Mouse (Mus musculus) embryonic facial prominence, embryonic 15.5 days (tissue): ENCODE measurements around the gene Abo. TPM values are rescaled to one million over a fixed set of nuclear protein-coding genes. Genes with fewer than 3 reads are reported as not detected.

ENCODE experiments used
- ATAC-seq: fragments of 200-750 bp; cut with Nextera tagmentation; 2 replicates; pipeline ENCODE4 v1.8.0; 2017; ENCODE audit warnings: low read depth, moderate TSS enrichment; ENCODE audit not compliant: insufficient number of reproducible peaks, low FRiP score, low TSS enrichment
- H3K27ac ChIP-seq: fragments of 300-500 bp; sonication (generic); replicated peaks from 2 replicates; pipeline ENCODE4 v1.5.1; 2015; ENCODE audit warnings: mild to moderate bottlenecking, inconsistent platforms
- H3K27me3 ChIP-seq: fragments of 300-500 bp; sonication (generic); 2 replicates; pipeline ENCODE4 v1.6.1; 2015; ENCODE audit warnings: inconsistent platforms
- H3K36me3 ChIP-seq: fragments of 300-500 bp; sonication (generic); 2 replicates; pipeline ENCODE4 v1.6.1; 2015; ENCODE audit warnings: mild to moderate bottlenecking, inconsistent platforms
- H3K4me1 ChIP-seq: fragments of 300-500 bp; sonication (generic); 2 replicates; pipeline ENCODE4 v1.6.1; 2015; ENCODE audit warnings: inconsistent platforms
- H3K4me2 ChIP-seq: fragments of 300-500 bp; sonication (generic); replicated peaks from 2 replicates; pipeline ENCODE4 v1.6.1; 2015; ENCODE audit warnings: mild to moderate bottlenecking, inconsistent platforms
- H3K4me3 ChIP-seq: fragments of 300-500 bp; sonication (generic); replicated peaks from 2 replicates; pipeline ENCODE4 v1.5.1; 2015; ENCODE audit warnings: mild to moderate bottlenecking, inconsistent platforms
- H3K9ac ChIP-seq: fragments of 300-500 bp; sonication (generic); 2 replicates; pipeline ENCODE4 v1.6.1; 2015; ENCODE audit warnings: inconsistent platforms
- H3K9me3 ChIP-seq: fragments of 300-500 bp; sonication (generic); replicated peaks from 2 replicates; pipeline ENCODE4 v1.6.1; 2016; ENCODE audit warnings: inconsistent platforms
- WGBS: fragments of 180-500 bp; shearing (Covaris S2); methylation state at CpG from one replicate; pipeline ENCODE4 v1.1.7; 2015; 5-methylcytosine and 5-hydroxymethylcytosine counted together
- polyA plus RNA-seq: library from polyadenylated mRNA; unstranded; fragments of >200 nt; fragmentation: Nextera tagmentation; extraction: Ambion mirVana; gene quantifications from 2 replicates; pipeline ENCODE4 v1.2.1, GENCODE M21; 2015

Abo gene
- not detected in 2 replicates for polyA plus RNA-seq

DNA sequence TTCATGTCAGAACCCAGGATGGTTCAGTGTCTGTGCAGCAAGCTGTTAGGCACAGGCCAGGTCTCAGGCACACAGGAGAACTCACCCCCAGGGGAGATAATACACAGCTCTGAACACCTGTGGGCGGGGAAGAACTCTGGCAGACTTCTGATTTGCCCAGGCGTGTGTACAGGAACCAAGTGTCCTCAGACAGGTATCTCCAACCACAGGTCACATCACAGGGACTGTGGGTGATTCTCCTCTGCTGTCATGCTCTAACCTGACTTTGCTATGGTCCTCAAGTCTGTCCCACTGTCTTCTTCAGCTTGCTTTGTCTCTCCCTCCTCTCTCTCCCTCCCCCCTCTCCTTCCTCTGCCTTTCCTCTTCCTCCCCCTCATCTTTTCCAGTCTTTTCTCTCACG, at the start of gene Abo:
Gene Abo, minus strand, starts transcription at position 101 of the 400 bp plus-strand sequence.
- Histone ChIP-seq H3K36me3 (no peaks in the 10 kb centered on the region), H3K4me2 (no peak within 1 kb of the TSS), H3K9me3 (no peaks in the 10 kb centered on the region), H3K9ac (no peak within 1 kb of the TSS), H3K27ac (no peak within 1 kb of the TSS), H3K4me1 (no peaks in the 10 kb centered on the region), H3K27me3 (no peaks in the 10 kb centered on the region), H3K4me3 (no peak within 1 kb of the TSS)
- no peak for ATAC-seq
- 40% methylated on average over 3 of the region's 3 CpGs for WGBS

DNA sequence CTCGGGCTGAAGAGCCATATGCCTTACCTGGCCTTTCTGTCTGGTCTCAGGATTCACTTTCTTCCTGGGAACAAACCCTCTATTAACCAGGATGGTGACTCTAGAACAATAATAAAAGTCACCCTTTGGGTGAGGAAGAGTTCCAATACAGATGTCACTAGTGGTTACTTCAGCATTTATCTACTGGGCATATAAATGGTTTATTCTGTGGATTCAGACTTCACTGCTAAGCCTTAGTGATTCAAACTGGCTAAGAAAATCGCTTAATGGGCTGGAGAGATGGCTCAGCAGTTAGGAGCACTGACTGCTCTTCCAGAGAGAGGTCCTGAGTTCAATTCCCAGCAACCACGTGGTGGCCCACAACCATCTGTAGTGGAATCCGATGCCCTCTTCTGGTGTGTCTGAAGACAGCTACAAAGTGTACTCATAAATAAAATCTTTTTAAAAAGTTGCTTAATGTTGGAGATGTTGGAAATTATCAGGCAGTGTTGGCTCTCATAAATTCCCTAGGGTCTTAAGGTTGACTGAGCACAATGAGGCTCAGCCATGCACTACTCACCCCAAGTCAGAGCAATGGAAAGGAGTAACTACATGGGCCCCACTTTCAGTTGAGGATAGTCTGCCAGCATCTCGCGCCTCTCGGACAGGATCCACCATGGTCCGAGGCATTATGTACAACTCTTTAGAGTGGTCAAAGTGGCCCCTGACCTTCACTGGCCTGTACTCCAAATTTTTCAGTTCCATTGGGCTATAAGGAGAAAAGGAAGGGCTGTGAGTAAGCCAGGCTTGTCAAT, 49.6 kb upstream of the Abo start:
- Histone ChIP-seq H3K27me3 (no peaks in the 10 kb centered on the region), H3K4me1 (peaks cover 53% of the 10 kb centered on the region), H3K27ac (no peak overlapping the region), H3K9me3 (no peaks in the 10 kb centered on the region), H3K9ac (no peak overlapping the region), H3K4me3 (0 out of 2 replicates have a peak overlapping the region, but pooled peaks have one; percentile 3), H3K36me3 (peaks cover 38% of the 10 kb centered on the region), H3K4me2 (0 out of 2 replicates have a peak overlapping the region, but pooled peaks have one; percentile 96)
- WGBS, result 65% methylated on average over 8 of the region's 8 CpGs
- no peak for ATAC-seq

DNA sequence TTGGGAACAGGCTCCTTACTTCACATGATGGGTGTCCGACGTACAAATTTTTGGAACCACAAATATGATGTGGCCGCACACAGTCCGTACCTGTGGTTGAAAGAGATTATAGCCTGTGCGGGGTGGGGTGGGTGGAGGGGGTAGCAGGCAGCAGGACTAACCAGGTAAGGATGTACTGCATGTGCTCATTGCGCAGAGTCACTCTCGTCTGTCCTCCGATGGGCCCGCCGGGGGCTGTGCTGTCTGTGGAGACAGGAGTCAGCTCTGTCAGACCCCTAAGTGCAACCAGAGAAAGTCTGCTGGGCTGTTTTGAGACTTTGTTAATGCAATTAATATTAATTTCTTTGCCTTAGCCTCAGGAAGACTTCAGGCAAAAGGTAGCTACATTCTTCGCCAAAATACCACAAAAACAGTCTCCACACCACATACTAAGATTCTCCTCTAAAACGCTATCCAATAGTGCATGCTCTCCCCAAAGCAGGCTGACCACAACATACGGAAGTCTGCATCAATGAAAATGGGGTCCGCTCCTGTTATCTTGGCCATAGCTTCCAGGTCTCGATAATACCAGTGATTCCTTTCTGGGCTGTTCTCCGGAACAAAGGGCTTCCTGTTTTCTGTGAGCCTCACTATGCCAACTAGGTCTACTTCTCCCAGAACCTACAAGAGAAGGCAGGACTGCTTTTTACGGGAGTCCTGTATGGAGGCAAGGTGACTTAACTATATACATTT, 48.8 kb upstream of the Abo start:
- Histone ChIP-seq H3K27ac (no peak overlapping the region), H3K9ac (no peak overlapping the region), H3K4me1 (peaks cover 61% of the 10 kb centered on the region), H3K4me2 (no peak overlapping the region), H3K9me3 (no peaks in the 10 kb centered on the region), H3K4me3 (0 out of 2 replicates have a peak overlapping the region, but pooled peaks have one; percentile 3), H3K36me3 (peaks cover 31% of the 10 kb centered on the region), H3K27me3 (no peaks in the 10 kb centered on the region)
- 81% methylated on average over 17 of the region's 17 CpGs for WGBS
- ATAC-seq, result no peak

DNA sequence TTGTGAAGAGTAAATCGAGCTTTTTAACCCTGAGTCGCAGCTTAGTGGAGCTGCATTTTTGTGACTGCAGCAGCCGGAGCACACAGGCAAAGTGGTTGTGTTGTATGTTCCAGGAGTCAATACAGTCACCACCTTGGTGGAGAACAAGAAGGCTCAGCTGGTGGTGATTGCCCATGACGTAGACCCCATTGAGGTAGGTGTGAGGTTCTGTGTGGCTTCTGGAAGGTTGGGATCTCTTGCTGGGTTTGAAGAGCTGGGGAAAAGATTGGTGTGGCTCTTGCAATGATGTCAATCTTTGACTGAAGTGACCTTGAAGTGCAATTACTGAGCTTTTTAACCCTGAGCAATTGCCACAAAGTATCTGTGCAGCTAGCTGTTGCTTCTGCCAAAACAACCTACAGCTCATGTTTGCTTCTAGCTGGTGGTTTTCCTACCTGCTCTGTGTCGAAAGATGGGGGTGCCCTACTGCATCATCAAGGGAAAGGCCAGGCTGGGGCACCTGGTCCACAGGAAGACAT, 47.5 kb upstream of the Abo start:
- Histone ChIP-seq H3K4me1 (peaks cover 65% of the 10 kb centered on the region), H3K27me3 (no peaks in the 10 kb centered on the region), H3K4me2 (peak overlapping the region; percentile 91), H3K27ac (no peak overlapping the region), H3K36me3 (peaks cover 34% of the 10 kb centered on the region), H3K9me3 (no peaks in the 10 kb centered on the region), H3K4me3 (peak overlapping the region; percentile 61), H3K9ac (peak overlapping the region; percentile 91)
- WGBS, result 60% methylated on average over 5 of the region's 5 CpGs
- no peak for ATAC-seq

DNA sequence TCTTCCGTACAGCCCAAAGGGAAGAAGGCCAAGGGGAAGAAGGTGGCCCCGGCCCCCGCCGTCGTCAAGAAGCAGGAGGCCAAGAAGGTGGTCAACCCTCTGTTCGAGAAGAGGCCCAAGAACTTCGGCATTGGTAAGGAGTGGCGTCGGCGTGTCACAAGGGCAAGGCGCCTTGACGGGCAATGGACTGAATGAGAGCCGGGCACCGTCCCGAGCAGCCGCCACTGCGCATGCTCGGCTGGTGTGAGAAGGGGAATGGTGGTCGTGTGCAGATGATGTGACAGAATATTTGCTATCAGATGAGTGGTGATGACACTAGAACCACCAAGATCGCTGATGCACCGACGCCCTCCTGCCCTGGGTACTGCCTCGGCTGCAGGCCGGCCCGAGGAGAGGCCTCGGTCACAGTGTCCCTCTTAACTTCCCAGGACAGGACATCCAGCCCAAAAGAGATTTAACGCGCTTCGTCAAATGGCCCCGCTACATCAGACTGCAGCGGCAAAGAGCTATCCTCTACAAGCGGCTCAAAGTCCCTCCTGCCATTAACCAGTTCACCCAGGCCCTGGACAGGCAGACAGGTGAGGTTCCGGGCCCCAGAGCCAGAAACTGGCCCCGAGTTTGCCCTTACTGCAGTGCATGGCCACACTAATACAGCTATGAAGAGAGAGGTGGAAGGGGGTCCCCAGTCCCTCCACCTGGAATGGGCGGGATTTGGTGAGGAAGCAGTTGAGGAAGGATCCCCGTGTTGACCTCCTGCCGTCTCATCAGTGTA, 46.4 kb upstream of the Abo start:
- Histone ChIP-seq H3K4me1 (peaks cover 59% of the 10 kb centered on the region), H3K27ac (peak overlapping the region; percentile 93), H3K9me3 (no peaks in the 10 kb centered on the region), H3K27me3 (no peaks in the 10 kb centered on the region), H3K4me3 (peak overlapping the region; percentile 61), H3K36me3 (peaks cover 45% of the 10 kb centered on the region), H3K4me2 (peak overlapping the region; percentile 91), H3K9ac (peak overlapping the region; percentile 91)
- ATAC-seq, result 0 out of 2 replicates have a peak, but pooled peaks have one; percentile 30
- 1% methylated on average over 37 of the region's 37 CpGs for WGBS

DNA sequence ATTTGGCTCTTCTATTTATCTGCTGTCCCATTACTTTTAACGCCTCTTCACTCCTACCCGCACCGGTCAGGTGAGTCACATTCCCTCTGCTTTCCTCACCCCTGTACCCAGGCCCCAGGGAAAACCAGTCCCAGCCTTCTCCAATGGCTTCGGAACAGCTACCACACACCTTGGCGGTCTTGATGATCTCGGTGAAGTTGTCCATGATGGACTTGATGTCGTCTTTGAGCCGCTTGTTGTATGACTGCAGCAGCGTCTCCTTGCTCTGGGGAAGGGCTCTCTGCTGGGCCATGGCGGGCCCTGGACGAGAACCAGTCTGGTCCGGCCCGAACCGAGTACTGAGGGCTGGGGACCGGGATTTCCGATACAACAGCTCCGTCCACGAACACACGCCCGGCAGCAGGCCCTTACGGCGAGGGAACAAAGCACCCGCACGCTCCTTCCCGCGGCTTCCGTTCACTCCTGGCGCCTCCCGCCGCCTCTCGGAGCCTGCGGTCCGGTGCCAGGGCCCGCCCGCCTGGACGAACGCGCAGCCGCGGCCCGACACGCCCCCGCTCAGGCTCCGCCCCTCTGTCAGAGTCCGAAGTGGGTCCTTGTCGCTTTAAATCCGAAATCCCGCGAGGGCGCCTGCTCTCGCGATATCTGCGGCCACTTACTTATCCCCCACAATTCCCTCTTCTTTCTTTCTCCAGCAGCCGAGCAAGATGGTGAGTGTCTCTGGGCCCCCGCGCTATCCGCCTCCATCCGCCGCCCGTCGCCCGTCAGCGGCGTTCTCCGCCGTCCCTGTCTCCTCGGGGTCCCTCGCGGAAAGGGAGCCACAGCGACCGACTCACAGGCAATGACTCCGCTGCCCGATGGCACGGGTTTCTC, 45.6 kb upstream of the Abo start, which contains the start of the genes Med22 and Rpl7a:
Gene Med22, minus strand, starts transcription at position 554 of the 870 bp plus-strand sequence.
Gene Rpl7a, plus strand, starts transcription at position 641 of the 870 bp plus-strand sequence.
- Histone ChIP-seq H3K27me3 (no peaks in the 10 kb centered on the region), H3K9me3 (no peaks in the 10 kb centered on the region), H3K4me3 (peak within 1 kb of the TSS; percentile 61), H3K4me1 (peaks cover 54% of the 10 kb centered on the region), H3K36me3 (peaks cover 53% of the 10 kb centered on the region), H3K4me2 (peak within 1 kb of the TSS; percentile 91), H3K9ac (peak within 1 kb of the TSS; percentile 91), H3K27ac (peak within 1 kb of the TSS; percentile 93)
- under 1% methylated on average over 74 of the region's 74 CpGs for WGBS
- peak; percentile 93 for ATAC-seq

DNA sequence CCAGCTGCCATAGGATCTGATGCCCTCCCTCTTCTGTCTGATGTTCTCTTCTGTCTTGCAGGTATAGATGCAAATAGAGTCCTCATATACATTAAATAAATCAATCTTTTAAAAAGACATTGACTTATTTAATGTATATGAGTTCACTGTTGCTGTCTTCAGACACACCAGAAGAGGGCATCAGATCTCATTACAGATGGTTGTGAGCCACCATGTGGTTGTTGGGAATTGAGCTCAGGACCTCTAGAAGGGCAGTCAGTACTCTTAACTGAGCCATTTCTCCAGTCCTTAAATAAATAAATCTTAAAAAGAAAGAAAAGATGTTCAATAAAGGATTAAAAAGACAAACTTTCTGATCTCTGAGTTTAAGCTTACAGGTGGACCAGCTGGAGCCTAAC, 44.6 kb upstream of the Abo start:
- Histone ChIP-seq H3K4me3 (peak overlapping the region; percentile 61), H3K36me3 (peaks cover 63% of the 10 kb centered on the region), H3K9ac (peak overlapping the region; percentile 61), H3K4me2 (peak overlapping the region; percentile 63), H3K27ac (peak overlapping the region; percentile 87), H3K4me1 (peaks cover 45% of the 10 kb centered on the region), H3K9me3 (no peaks in the 10 kb centered on the region), H3K27me3 (no peaks in the 10 kb centered on the region)
- no peak for ATAC-seq

DNA sequence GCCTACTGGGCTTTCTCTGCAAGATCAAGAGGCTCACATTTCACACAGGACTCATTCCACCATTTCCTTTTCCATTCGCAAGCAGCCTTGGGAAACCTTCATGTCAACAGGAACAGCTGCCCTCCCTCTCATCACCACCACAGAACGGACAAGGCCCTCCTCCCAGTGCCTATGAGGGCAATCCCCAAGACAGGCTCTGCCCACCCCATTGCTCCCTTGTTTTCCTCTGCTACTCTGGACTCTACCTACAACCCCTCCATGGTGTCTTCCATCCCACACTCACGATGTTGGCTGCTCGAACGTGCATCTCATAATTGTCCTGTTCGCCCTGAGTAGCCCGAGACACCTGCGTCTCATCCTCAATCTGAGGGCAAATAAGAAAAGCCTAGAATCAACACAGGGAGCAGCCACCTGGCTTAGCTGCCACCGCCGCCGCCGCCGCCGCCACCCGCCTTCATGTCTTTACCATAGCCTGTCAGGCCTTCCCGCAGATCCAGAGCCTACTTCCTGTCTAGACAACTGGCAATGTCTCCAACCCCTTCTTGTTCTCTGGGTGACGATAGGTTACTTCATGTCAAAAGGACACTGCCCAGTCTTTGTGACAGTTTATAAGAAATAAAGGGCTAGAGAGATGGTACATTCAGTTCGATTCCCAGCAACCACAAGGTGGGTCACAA, 44.1 kb upstream of the Abo start:
- H3K4me2 ChIP-seq, result peak overlapping the region; percentile 63

DNA sequence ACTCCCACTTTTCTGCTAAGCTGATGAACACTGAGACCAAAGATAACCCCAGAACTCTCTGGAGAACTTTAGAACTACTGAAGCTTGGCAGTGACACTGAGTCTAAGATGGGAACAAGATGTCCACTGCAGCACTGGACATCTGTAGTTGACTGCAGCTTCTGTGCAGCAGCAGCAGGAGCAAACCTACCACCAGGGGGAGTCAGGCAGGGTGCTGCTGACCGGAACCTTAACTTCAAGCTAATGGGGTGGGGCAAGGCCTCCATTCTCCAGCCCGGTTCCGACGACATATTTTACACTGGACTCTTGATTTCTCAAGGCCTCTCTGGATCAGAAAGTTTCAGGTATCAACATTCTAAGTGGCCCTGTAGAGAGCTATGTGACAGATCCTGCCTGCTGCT, 42.3 kb upstream of the Abo start:
- no peak overlapping the region for H3K4me3 ChIP-seq
- no peak overlapping the region for H3K4me2 ChIP-seq
- H3K9ac ChIP-seq, result no peak overlapping the region
- no peaks in the 10 kb centered on the region for H3K9me3 ChIP-seq
- ATAC-seq, result no peak
- no peaks in the 10 kb centered on the region for H3K27me3 ChIP-seq
- 58% methylated on average over 4 of the region's 4 CpGs for WGBS
- peaks cover 43% of the 10 kb centered on the region for H3K4me1 ChIP-seq
- no peak overlapping the region for H3K27ac ChIP-seq
- H3K36me3 ChIP-seq, result peaks cover 42% of the 10 kb centered on the region

More for the DNA sequence above, 44.1 kb upstream of the Abo start:
- Histone ChIP-seq H3K9ac (peak overlapping the region; percentile 61), H3K27me3 (no peaks in the 10 kb centered on the region), H3K4me3 (peak overlapping the region; percentile 61), H3K27ac (no peak overlapping the region), H3K9me3 (no peaks in the 10 kb centered on the region), H3K36me3 (peaks cover 59% of the 10 kb centered on the region), H3K4me1 (peaks cover 47% of the 10 kb centered on the region)
- ATAC-seq, result no peak
- WGBS, result 75% methylated on average over 18 of the region's 18 CpGs

DNA sequence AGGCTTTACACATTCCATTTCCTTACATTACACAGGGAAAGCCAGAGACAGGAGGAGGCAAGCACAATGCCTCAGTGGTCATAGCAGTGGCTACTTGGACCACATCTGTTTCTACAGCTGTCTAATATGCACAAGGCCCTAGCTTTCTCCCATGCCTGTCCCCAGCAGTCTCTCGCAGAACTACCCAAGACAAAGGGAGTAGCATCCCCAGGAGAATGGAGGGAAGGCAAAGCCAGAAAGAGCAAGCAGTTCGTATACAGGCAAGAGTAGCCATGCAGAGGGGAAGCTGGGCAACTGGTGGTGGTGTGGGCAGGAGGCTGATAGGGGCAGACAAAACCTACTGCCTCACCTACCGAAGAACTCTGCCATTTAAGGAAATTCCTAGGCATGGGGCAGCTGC, 41.7 kb upstream of the Abo start:
- peaks cover 39% of the 10 kb centered on the region for H3K36me3 ChIP-seq
- H3K4me2 ChIP-seq, result no peak overlapping the region

More for the DNA sequence above, 41.7 kb upstream of the Abo start:
- Histone ChIP-seq H3K4me3 (no peak overlapping the region), H3K27me3 (no peaks in the 10 kb centered on the region), H3K4me1 (peaks cover 44% of the 10 kb centered on the region), H3K27ac (no peak overlapping the region), H3K9me3 (no peaks in the 10 kb centered on the region), H3K9ac (no peak overlapping the region)
- 95% methylated on average over 3 of the region's 3 CpGs for WGBS
- no peak for ATAC-seq
